Mouse (Mus musculus): ENCODE data around the gene Rilpl1.

DNA sequence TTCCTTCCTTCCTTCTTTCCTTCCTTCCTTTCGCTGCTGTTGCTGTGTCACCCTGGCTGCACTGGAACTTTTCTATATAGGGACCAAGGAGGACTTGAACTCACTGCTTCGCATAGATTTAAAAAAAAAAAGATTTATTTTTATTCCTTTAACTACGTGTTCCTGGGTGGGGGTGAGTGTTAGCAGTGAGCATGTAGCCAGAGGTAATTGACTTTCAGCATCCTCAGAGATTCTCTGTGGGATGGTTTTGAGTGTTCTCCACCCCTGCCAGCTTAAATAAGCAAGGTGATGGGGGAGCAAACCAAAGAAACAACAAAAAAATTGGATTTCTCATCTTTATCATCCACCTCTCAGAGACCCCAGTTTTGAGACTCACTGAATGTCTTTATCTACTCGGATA lies 8.7 kb upstream of the Rilpl1 start:
- TF ChIP-seq CTCF (IDR thresholded peaks at IDR 0.05; ENCODE audit: borderline replicate concordance, insufficient read depth, low read length), result no peak
- TF ChIP-seq POLR2A (IDR thresholded peaks at IDR 0.05; ENCODE audit: low read depth, low read length), result no peak

Data from embryonic fibroblast, embryonic 13.5 days (primary cell).